Mouse (Mus musculus) midbrain, postnatal 0 days (tissue): Measurements from ENCODE around the gene Lmod2. TPM values are rescaled to one million over a fixed set of nuclear protein-coding genes. Genes with fewer than 3 reads are reported as not detected.

Experiments used
- ATAC-seq: fragments of 200-750 bp; cut with Nextera tagmentation; 2 replicates; pipeline ENCODE4 v1.8.0; 2017; ENCODE audit warnings: moderate number of reproducible peaks, mild to moderate bottlenecking, moderate TSS enrichment, moderate library complexity; ENCODE audit not compliant: low FRiP score
- DNase-seq: peaks from one replicate; pipeline ENCODE4 v3.0.0-alpha.2; 2015; ENCODE audit warnings: low spot score
- H3K27ac ChIP-seq: fragments of 300-500 bp; sonication (generic); 2 replicates; pipeline ENCODE4 v1.5.1; 2014; ENCODE audit warnings: low read depth, mild to moderate bottlenecking, low read length, mixed read lengths
- H3K27me3 ChIP-seq: fragments of 300-500 bp; sonication (generic); 2 replicates; pipeline ENCODE4 v1.6.1; 2014; ENCODE audit warnings: low read length, control low read depth, mixed read lengths; ENCODE audit not compliant: insufficient read depth
- H3K36me3 ChIP-seq: fragments of 300-500 bp; sonication (generic); 2 replicates; pipeline ENCODE4 v1.6.1; 2014; ENCODE audit warnings: low read length, control low read depth, mixed read lengths; ENCODE audit not compliant: insufficient read depth
- H3K4me1 ChIP-seq: fragments of 300-500 bp; sonication (generic); 2 replicates; pipeline ENCODE4 v1.6.1; 2014; ENCODE audit warnings: mild to moderate bottlenecking, control low read depth, antibody characterized with exemption, low read length, mixed read lengths; ENCODE audit not compliant: insufficient read depth
- H3K4me2 ChIP-seq: fragments of 300-500 bp; sonication (generic); 2 replicates; pipeline ENCODE4 v1.6.1; 2014; ENCODE audit warnings: low read depth, mild to moderate bottlenecking, low read length, mixed read lengths; ENCODE audit not compliant: poor library complexity, severe bottlenecking
- H3K4me3 ChIP-seq: fragments of 300-500 bp; sonication (generic); 2 replicates; pipeline ENCODE4 v1.5.1; 2014; ENCODE audit warnings: low read depth, mild to moderate bottlenecking, low read length, moderate library complexity
- H3K9ac ChIP-seq: fragments of 300-500 bp; sonication (generic); replicated peaks from 2 replicates; pipeline ENCODE4 v1.6.1; 2014; ENCODE audit warnings: mild to moderate bottlenecking, low read length, moderate library complexity, mixed read lengths; ENCODE audit not compliant: poor library complexity, severe bottlenecking
- H3K9me3 ChIP-seq: fragments of 300-500 bp; sonication (generic); 2 replicates; pipeline ENCODE4 v1.6.1; 2016; ENCODE audit warnings: low read length, control low read depth
- CTCF ChIP-seq: IDR thresholded peaks from 2 replicates; pipeline ENCODE4 v1.5.1; 2016; ENCODE audit warnings: antibody characterized with exemption, mild to moderate bottlenecking
- WGBS: fragments of 180-500 bp; shearing (Covaris S2); extraction: QIAGEN DNeasy Blood & Tissue Kit; methylation state at CpG from one replicate; pipeline ENCODE4 v1.1.7; 2014; 5-methylcytosine and 5-hydroxymethylcytosine counted together
- polyA plus RNA-seq: library from polyadenylated mRNA; unstranded; fragments of >200 nt; fragmentation: Nextera tagmentation; extraction: Ambion mirVana; gene quantifications from 2 replicates; pipeline ENCODE4 v1.2.1, GENCODE M21; 2015
- total RNA-seq: library from RNA; depleted of rRNA; stranded (reverse); fragments of >200 nt; gene quantifications from 2 replicates; pipeline ENCODE4 v1.2.3, GENCODE M21; 2014; rRNA removed

Lmod2 gene
- total RNA-seq (not detected in 2 replicates), polyA plus RNA-seq (not detected in 2 replicates)

- H3K27me3 ChIP-seq = no peaks in the 10 kb centered on the region
- H3K9ac ChIP-seq = no peak within 1 kb of the TSS
- H3K27ac ChIP-seq = no peak within 1 kb of the TSS
- no peak within 1 kb of the TSS for H3K4me2 ChIP-seq
- no peak for TF ChIP-seq CTCF
- H3K4me1 ChIP-seq = no peaks in the 10 kb centered on the region
- no peaks in the 10 kb centered on the region for H3K9me3 ChIP-seq
- no peak for DNase-seq
- ATAC-seq = no peak
- H3K4me3 ChIP-seq = no peak within 1 kb of the TSS
- H3K36me3 ChIP-seq = no peaks in the 10 kb centered on the region
- WGBS = 47% methylated on average over 10 of the region's 10 CpGs
Observed at GRCm38 (mm10) chr6:24597500-24597899, at the start of gene Lmod2. Gene Lmod2, plus strand, starts transcription at chr6:24597762.

- H3K27me3 ChIP-seq = no peaks in the 10 kb centered on the region
- no peak overlapping the region for H3K27ac ChIP-seq
- H3K4me3 ChIP-seq = no peak overlapping the region
- DNase-seq = no peak
- TF ChIP-seq CTCF = no peak
- no peaks in the 10 kb centered on the region for H3K9me3 ChIP-seq
- ATAC-seq = no peak
- no peak overlapping the region for H3K4me2 ChIP-seq
- no peak overlapping the region for H3K9ac ChIP-seq
- peaks cover 2% of the 10 kb centered on the region; the same call in 1 of the 2 replicates for H3K4me1 ChIP-seq
- WGBS = 88% methylated on average over 2 of the region's 2 CpGs
- no peaks in the 10 kb centered on the region for H3K36me3 ChIP-seq
Observed at GRCm38 (mm10) chr6:24549801-24550200, 47.8 kb upstream of the Lmod2 start.

DNA sequence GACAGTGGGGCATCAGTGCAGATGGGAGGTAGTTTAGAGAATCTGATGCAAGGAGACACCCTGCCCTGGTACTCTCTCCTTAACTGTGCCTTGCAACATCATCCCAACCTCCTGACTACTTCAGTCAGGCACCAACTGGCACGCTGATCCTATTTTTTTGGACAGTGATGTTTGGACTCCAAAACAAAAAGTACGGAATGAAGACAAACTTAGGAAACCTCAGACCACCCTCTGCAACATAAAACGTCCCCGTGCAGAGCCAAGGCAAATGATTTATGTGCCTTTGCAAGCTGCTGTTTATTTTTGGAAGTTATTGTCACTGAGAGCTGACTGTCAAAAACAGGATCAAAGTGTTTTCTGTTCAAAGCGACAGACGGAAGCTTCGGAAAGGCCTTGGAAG is 45.5 kb upstream of the Lmod2 start:
- DNase-seq (no peak), ATAC-seq (no peak)
- no peaks in the 10 kb centered on the region for H3K36me3 ChIP-seq
- H3K9me3 ChIP-seq = no peaks in the 10 kb centered on the region
- no peak overlapping the region for H3K4me3 ChIP-seq
- H3K27ac ChIP-seq = no peak overlapping the region
- no peaks in the 10 kb centered on the region for H3K27me3 ChIP-seq
- TF ChIP-seq CTCF = no peak
- H3K9ac ChIP-seq = no peak overlapping the region
- H3K4me1 ChIP-seq = peaks cover 2% of the 10 kb centered on the region; the same call in 1 of the 2 replicates
- H3K4me2 ChIP-seq = no peak overlapping the region
- WGBS = 68% methylated on average over 7 of the region's 7 CpGs

GRCm38 (mm10) chr6:24554427-24555086 is 43.0 kb upstream of the Lmod2 start:
- 79% methylated on average over 11 of the region's 11 CpGs for WGBS

GRCm38 (mm10) chr6:24555488-24555887 is 42.1 kb upstream of the Lmod2 start:
- no peak for ATAC-seq
- H3K4me2 ChIP-seq = no peak overlapping the region
- H3K4me1 ChIP-seq = peaks cover 2% of the 10 kb centered on the region; the same call in 1 of the 2 replicates
- H3K27ac ChIP-seq = no peak overlapping the region
- no peaks in the 10 kb centered on the region for H3K36me3 ChIP-seq
- no peak overlapping the region for H3K9ac ChIP-seq
- no peak for TF ChIP-seq CTCF
- no peaks in the 10 kb centered on the region for H3K27me3 ChIP-seq
- WGBS = 86% methylated on average over 2 of the region's 2 CpGs
- no peaks in the 10 kb centered on the region for H3K9me3 ChIP-seq
- no peak overlapping the region for H3K4me3 ChIP-seq
- DNase-seq = no peak

More at GRCm38 (mm10) chr6:24554427-24555086, 43.0 kb upstream of the Lmod2 start:
- Histone ChIP-seq H3K9me3 (no peaks in the 10 kb centered on the region), H3K4me3 (no peak overlapping the region), H3K4me1 (peaks cover 2% of the 10 kb centered on the region; the same call in 1 of the 2 replicates), H3K4me2 (no peak overlapping the region), H3K27ac (no peak overlapping the region), H3K9ac (no peak overlapping the region), H3K36me3 (no peaks in the 10 kb centered on the region), H3K27me3 (no peaks in the 10 kb centered on the region)
- TF ChIP-seq CTCF = no peak
- DNase-seq (no peak), ATAC-seq (no peak)

GRCm38 (mm10) chr6:24564081-24564480 is 33.5 kb upstream of the Lmod2 start:
- no peak for TF ChIP-seq CTCF
- Histone ChIP-seq H3K36me3 (no peaks in the 10 kb centered on the region), H3K27me3 (no peaks in the 10 kb centered on the region), H3K9ac (no peak overlapping the region), H3K27ac (no peak overlapping the region), H3K4me1 (no peaks in the 10 kb centered on the region), H3K9me3 (no peaks in the 10 kb centered on the region), H3K4me2 (no peak overlapping the region), H3K4me3 (no peak overlapping the region)
- no peak for DNase-seq
- ATAC-seq = no peak
- 85% methylated on average over 9 of the region's 9 CpGs for WGBS
